ENCODE assay signal across 12 mouse cellular contexts in genomic region chr16:91695108-91695755, GRCm38 (mm10). TPM values are rescaled to one million over a fixed set of nuclear protein-coding genes. Genes with fewer than 3 reads are reported as not detected.
DNase-seq lines count a peak whose midpoint lies in the region; ATAC-seq and TF ChIP-seq lines count a peak whose summit lies in the region.
"Had no signal": no experiment of that assay in that cellular context is flagged by ENCODE, and none has a peak within 500 bp of the region (broad histone marks: within the 10 kb centered on the region; RNA-seq: fewer than 3 reads in every experiment).

No protein-coding gene starts in this region.

- peaks cover 18% of the 10 kb centered on the region for H3K36me3 ChIP-seq in hindbrain, embryonic 16.5 days (ENCODE audit: control insufficient read depth, insufficient read depth, low read length)
- peaks cover 35% of the 10 kb centered on the region for H3K36me3 ChIP-seq in hindbrain, embryonic 12.5 days
- peaks cover 59% of the 10 kb centered on the region for H3K36me3 ChIP-seq in liver, embryonic 12.5 days
- peaks cover 9% of the 10 kb centered on the region for H3K36me3 ChIP-seq in liver, embryonic 11.5 days (ENCODE audit: control insufficient read depth, insufficient read depth, low read length)
- H3K36me3 ChIP-seq in CH12.LX (replicated peaks in 1 of 2; ENCODE audit: control insufficient read depth in 1 of 2, insufficient read depth in 1 of 2, low read length in 1 of 2), result peaks cover 62 to 78% of the 10 kb centered on the region in 2 experiments

- intact Hi-C loops in gastrocnemius, postnatal 14 days (cut with DNase I; ENCODE audit: low total_unique reads), result loop anchor here (5.0 kb wide), 1 partner anchor 227 kb away; no protein-coding TSS in a partner anchor
- intact Hi-C loops in left cerebral cortex, adult 2 months (cut with DNase I), result loop anchor here (5.0 kb wide), 1 partner anchor 222 kb away; no protein-coding TSS in a partner anchor

- no peaks in the 10 kb centered on the region; the same call in 1 of the 2 replicates for H3K4me1 ChIP-seq in hindbrain, embryonic 16.5 days (ENCODE audit: control insufficient read depth, insufficient read depth, low read depth, low read length)
- H3K4me1 ChIP-seq in hindbrain, embryonic 12.5 days, result no peaks in the 10 kb centered on the region
- H3K4me1 ChIP-seq in liver, embryonic 12.5 days, result peaks cover 23% of the 10 kb centered on the region
- peaks cover 1% of the 10 kb centered on the region; the same call in 1 of the 2 replicates for H3K4me1 ChIP-seq in liver, embryonic 11.5 days (replicated peaks; ENCODE audit: control insufficient read depth, insufficient read depth, low read length)
- peaks cover 3 to 23% of the 10 kb centered on the region in 2 experiments; a peak in 2 of 4 replicates for H3K4me1 ChIP-seq in CH12.LX (ENCODE audit: control insufficient read depth in 1 of 2, insufficient read depth in 2 of 2)
- H3K4me1 ChIP-seq: embryonic facial prominence, embryonic 12.5 days had no signal

- dilution Hi-C loops in CH12.LX (cut with MboI; ENCODE audit: extremely low pct_ligation_motif_present, extremely low pct_unique_long_range_greater_than_20kb, low sequenced_read_pairs), result no loop called here

- TF ChIP-seq POLR2A in CH12.LX (IDR thresholded peaks at IDR 0.05; ENCODE audit: low read depth, low read length), result no peak

- peak; percentile 43; the same call in 1 of the 2 replicates for ATAC-seq in hindbrain, embryonic 16.5 days
- no peak for ATAC-seq in hindbrain, embryonic 12.5 days (ENCODE audit: low FRiP score)
- no peak for ATAC-seq in liver, embryonic 12.5 days
- ATAC-seq in liver, embryonic 11.5 days (replicated peaks; ENCODE audit: low FRiP score), result no peak

- TF ChIP-seq RAD21 in CH12.LX (IDR thresholded peaks at IDR 0.05; ENCODE audit: low read depth, low read length), result no peak

- H3K9me3 ChIP-seq in hindbrain, embryonic 16.5 days (ENCODE audit: control insufficient read depth, low read length), result no peaks in the 10 kb centered on the region
- no peaks in the 10 kb centered on the region for H3K9me3 ChIP-seq in hindbrain, embryonic 12.5 days (replicated peaks)
- no peaks in the 10 kb centered on the region for H3K9me3 ChIP-seq in liver, embryonic 12.5 days (replicated peaks)
- H3K9me3 ChIP-seq in liver, embryonic 11.5 days (ENCODE audit: control insufficient read depth, low read length), result no peaks in the 10 kb centered on the region
- peaks cover 5% of the 10 kb centered on the region for H3K9me3 ChIP-seq in CH12.LX (replicated peaks; ENCODE audit: low read length)
- H3K9me3 ChIP-seq: embryonic facial prominence, embryonic 12.5 days; forebrain, embryonic 10.5 days; liver, embryonic 15.5 days had no signal

- 75% methylated on average over 8 of the region's 8 CpGs for WGBS in hindbrain, embryonic 16.5 days
- 69% methylated on average over 8 of the region's 8 CpGs for WGBS in hindbrain, embryonic 12.5 days
- WGBS in liver, embryonic 12.5 days (ENCODE audit: insufficient replicate concordance), result 49% methylated on average over 8 of the region's 8 CpGs
- 52% methylated on average over 8 of the region's 8 CpGs for WGBS in liver, embryonic 11.5 days

- TF ChIP-seq EP300 in CH12.LX (IDR thresholded peaks at IDR 0.05; ENCODE audit: low read length), result no peak

- in situ Hi-C loops in CH12.LX (cut with MboI; ENCODE audit: low pct_ligation_motif_present, low pct_unique_long_range_greater_than_20kb, low sequenced_read_pairs), result no loop called here

- H3K9ac ChIP-seq in hindbrain, embryonic 16.5 days (ENCODE audit: low read depth, low read length), result no peak overlapping the region
- no peak overlapping the region for H3K9ac ChIP-seq in hindbrain, embryonic 12.5 days
- H3K9ac ChIP-seq in liver, embryonic 12.5 days, result no peak overlapping the region
- H3K9ac ChIP-seq in liver, embryonic 11.5 days (ENCODE audit: low read depth, low read length), result no peak overlapping the region
- no peak overlapping the region for H3K9ac ChIP-seq in CH12.LX (ENCODE audit: insufficient read depth, low read depth)
- H3K9ac ChIP-seq: embryonic facial prominence, embryonic 12.5 days; liver, embryonic 15.5 days had no signal

- H3K79me2 ChIP-seq in CH12.LX (replicated peaks; ENCODE audit: control insufficient read depth, extremely low read depth, insufficient read depth, poor library complexity, severe bottlenecking), result no peaks in the 10 kb centered on the region; the same call in 1 of the 2 replicates

- H3K4me3 ChIP-seq in hindbrain, embryonic 16.5 days (ENCODE audit: low read length), result no peak overlapping the region
- no peak overlapping the region for H3K4me3 ChIP-seq in hindbrain, embryonic 12.5 days
- no peak overlapping the region for H3K4me3 ChIP-seq in liver, embryonic 12.5 days
- H3K4me3 ChIP-seq in liver, embryonic 11.5 days (ENCODE audit: low read depth, low read length), result no peak overlapping the region
- H3K4me3 ChIP-seq in CH12.LX (replicated peaks in 1 of 3; ENCODE audit: low read depth in 2 of 3, low read length in 2 of 3, poor library complexity in 1 of 3), result no peak overlapping the region
- H3K4me3 ChIP-seq in left cerebral cortex, adult 2 months, result no peak overlapping the region
- H3K4me3 ChIP-seq: embryonic facial prominence, embryonic 12.5 days; forebrain, embryonic 10.5 days; liver, embryonic 15.5 days had no signal

- no peak overlapping the region for H3K4me2 ChIP-seq in hindbrain, embryonic 16.5 days (ENCODE audit: low read length)
- no peak overlapping the region for H3K4me2 ChIP-seq in hindbrain, embryonic 12.5 days (replicated peaks)
- H3K4me2 ChIP-seq in liver, embryonic 12.5 days, result 0 out of 2 replicates have a peak overlapping the region, but pooled peaks have one; percentile 17
- H3K4me2 ChIP-seq in liver, embryonic 11.5 days, result no peak overlapping the region
- H3K4me2 ChIP-seq in CH12.LX (ENCODE audit: insufficient read depth, low read depth, poor library complexity, severe bottlenecking), result no peak overlapping the region
- H3K4me2 ChIP-seq: embryonic facial prominence, embryonic 12.5 days; liver, embryonic 15.5 days had no signal

- H3K27me3 ChIP-seq in hindbrain, embryonic 16.5 days (replicated peaks; ENCODE audit: control insufficient read depth, insufficient read depth, low read length), result no peaks in the 10 kb centered on the region
- no peaks in the 10 kb centered on the region for H3K27me3 ChIP-seq in hindbrain, embryonic 12.5 days
- H3K27me3 ChIP-seq in liver, embryonic 12.5 days (replicated peaks), result no peaks in the 10 kb centered on the region
- no peaks in the 10 kb centered on the region for H3K27me3 ChIP-seq in liver, embryonic 11.5 days (replicated peaks; ENCODE audit: control insufficient read depth, insufficient read depth, low read length)
- H3K27me3 ChIP-seq in CH12.LX (replicated peaks), result no peaks in the 10 kb centered on the region
- H3K27me3 ChIP-seq: embryonic facial prominence, embryonic 12.5 days; liver, embryonic 15.5 days; Patski had no signal

- no peak for DNase-seq in liver, embryonic 11.5 days (ENCODE audit: low spot score)
- DNase-seq in CH12.LX (ENCODE audit: extremely low read depth), result no peak
- peak; percentile 38 for DNase-seq in gastrocnemius, postnatal 14 days
- DNase-seq in cerebellum, adult 11 months, result no peak
- DNase-seq in left cerebral cortex, adult 2 months (ENCODE audit: extremely low spot score in 1 of 2, low spot score in 2 of 2), result no peak

- no peak for TF ChIP-seq CTCF in CH12.LX (conservative IDR thresholded peaks at IDR 0.05 in 1 of 2, IDR thresholded peaks at IDR 0.05 in 1 of 2; ENCODE audit: low read depth in 2 of 2, low read length in 2 of 2)
- TF ChIP-seq CTCF in left cerebral cortex, adult 2 months (IDR thresholded peaks at IDR 0.05), result no peak

- H3K27ac ChIP-seq in hindbrain, embryonic 16.5 days (ENCODE audit: low read depth, low read length), result no peak overlapping the region
- no peak overlapping the region for H3K27ac ChIP-seq in hindbrain, embryonic 12.5 days
- H3K27ac ChIP-seq in liver, embryonic 12.5 days, result no peak overlapping the region
- H3K27ac ChIP-seq in liver, embryonic 11.5 days (ENCODE audit: low read depth, low read length), result no peak overlapping the region
- H3K27ac ChIP-seq in CH12.LX (ENCODE audit: insufficient read depth, low read depth), result peak overlapping the region; percentile 39; the same call in 1 of the 2 replicates
- H3K27ac ChIP-seq in left cerebral cortex, adult 2 months, result no peak overlapping the region
- H3K27ac ChIP-seq: embryonic facial prominence, embryonic 12.5 days; forebrain, embryonic 10.5 days; liver, embryonic 15.5 days had no signal

RNA-seq across cellular contexts. Expression of gene Donson, which starts 6.7 kb away (rescaled TPM):
- polyA plus RNA-seq in hindbrain, embryonic 16.5 days (2015; fragmentation: Nextera tagmentation; extraction: Ambion mirVana), result 19.4 and 21.5 TPM in 2 replicates
- polyA plus RNA-seq in hindbrain, embryonic 12.5 days (2016; fragmentation: Nextera tagmentation; extraction: Ambion mirVana), result 28.9 and 31.0 TPM in 2 replicates
- 48.4 and 54.9 TPM in 2 replicates for polyA plus RNA-seq in liver, embryonic 12.5 days (2016; fragmentation: Nextera tagmentation; extraction: Ambion mirVana)
- polyA plus RNA-seq in liver, embryonic 11.5 days (2014; fragmentation: Nextera tagmentation; extraction: Ambion mirVana), result 38.3 and 44.4 TPM in 2 replicates
- total RNA-seq in CH12.LX (2012; rRNA removed), result 62.5 and 63.2 TPM in 2 replicates
- 63.9 and 71.5 TPM in 2 replicates for total RNA-seq in CH12.LX (2014; rRNA removed)
- 47.6 and 51.9 TPM in 2 replicates for polyA plus RNA-seq in CH12.LX (2012; ENCODE audit: insufficient read length, low read depth)
- 1 to 10 TPM; 1.6 to 1.8 TPM for total RNA-seq in gastrocnemius, postnatal 14 days (2021)
- total RNA-seq in left cerebral cortex, adult 2 months (2021), result 10 to 100 TPM; 23.8 to 28.9 TPM

RNA-seq across cellular contexts. Expression of gene Cryzl1, which starts 33.5 kb away (rescaled TPM):
- 105 and 115 TPM in 2 replicates for polyA plus RNA-seq in hindbrain, embryonic 16.5 days (2015; fragmentation: Nextera tagmentation; extraction: Ambion mirVana)
- 81.1 and 83.4 TPM in 2 replicates for polyA plus RNA-seq in hindbrain, embryonic 12.5 days (2016; fragmentation: Nextera tagmentation; extraction: Ambion mirVana)
- polyA plus RNA-seq in liver, embryonic 12.5 days (2016; fragmentation: Nextera tagmentation; extraction: Ambion mirVana), result 40.3 and 40.9 TPM in 2 replicates
- polyA plus RNA-seq in liver, embryonic 11.5 days (2014; fragmentation: Nextera tagmentation; extraction: Ambion mirVana), result 56.4 and 57.7 TPM in 2 replicates
- total RNA-seq in CH12.LX (2012; rRNA removed) (75.7 and 115 TPM in 2 replicates), CH12.LX (2014; rRNA removed) (111 and 125 TPM in 2 replicates)
- polyA plus RNA-seq in CH12.LX (2012; ENCODE audit: insufficient read length, low read depth), result 105 and 126 TPM in 2 replicates
- total RNA-seq in gastrocnemius, postnatal 14 days (2021), result 10 to 100 TPM; 13.3 to 13.8 TPM
- total RNA-seq in left cerebral cortex, adult 2 months (2021), result 100 to 1,000 TPM; 107 to 108 TPM

RNA-seq across cellular contexts. Expression of gene Itsn1, which starts 33.8 kb away (rescaled TPM):
- 49.6 and 52.7 TPM in 2 replicates for polyA plus RNA-seq in hindbrain, embryonic 16.5 days (2015; fragmentation: Nextera tagmentation; extraction: Ambion mirVana)
- polyA plus RNA-seq in hindbrain, embryonic 12.5 days (2016; fragmentation: Nextera tagmentation; extraction: Ambion mirVana), result 79.2 and 83.0 TPM in 2 replicates
- 47.5 and 52.3 TPM in 2 replicates for polyA plus RNA-seq in liver, embryonic 12.5 days (2016; fragmentation: Nextera tagmentation; extraction: Ambion mirVana)
- polyA plus RNA-seq in liver, embryonic 11.5 days (2014; fragmentation: Nextera tagmentation; extraction: Ambion mirVana), result 24.0 and 24.5 TPM in 2 replicates
- total RNA-seq in CH12.LX (2012; rRNA removed) (33.2 and 46.3 TPM in 2 replicates), CH12.LX (2014; rRNA removed) (32.5 and 35.9 TPM in 2 replicates)
- 54.5 and 68.6 TPM in 2 replicates for polyA plus RNA-seq in CH12.LX (2012; ENCODE audit: insufficient read length, low read depth)
- 10 to 100 TPM; 45.6 to 52.0 TPM for total RNA-seq in gastrocnemius, postnatal 14 days (2021)
- 100 to 1,000 TPM; 133 to 156 TPM for total RNA-seq in left cerebral cortex, adult 2 months (2021)

RNA-seq across cellular contexts. Expression of gene Son, which starts 47.9 kb away (rescaled TPM):
- polyA plus RNA-seq in hindbrain, embryonic 16.5 days (2015; fragmentation: Nextera tagmentation; extraction: Ambion mirVana), result 89.4 and 94.5 TPM in 2 replicates
- polyA plus RNA-seq in hindbrain, embryonic 12.5 days (2016; fragmentation: Nextera tagmentation; extraction: Ambion mirVana), result 159 and 162 TPM in 2 replicates
- polyA plus RNA-seq in liver, embryonic 12.5 days (2016; fragmentation: Nextera tagmentation; extraction: Ambion mirVana), result 60.5 and 65.0 TPM in 2 replicates
- polyA plus RNA-seq in liver, embryonic 11.5 days (2014; fragmentation: Nextera tagmentation; extraction: Ambion mirVana), result 90.9 and 101 TPM in 2 replicates
- 126 and 152 TPM in 2 replicates for total RNA-seq in CH12.LX (2012; rRNA removed)
- 206 and 235 TPM in 2 replicates for total RNA-seq in CH12.LX (2014; rRNA removed)
- 237 and 271 TPM in 2 replicates for polyA plus RNA-seq in CH12.LX (2012; ENCODE audit: insufficient read length, low read depth)
- 10 to 100 TPM; 95.5 to 96.9 TPM for total RNA-seq in gastrocnemius, postnatal 14 days (2021)
- 100 to 1,000 TPM; 221 to 228 TPM for total RNA-seq in left cerebral cortex, adult 2 months (2021)

RNA-seq across cellular contexts. Expression of gene Gart, which starts 48.5 kb away (rescaled TPM):
- 58.6 and 61.2 TPM in 2 replicates for polyA plus RNA-seq in hindbrain, embryonic 16.5 days (2015; fragmentation: Nextera tagmentation; extraction: Ambion mirVana)
- polyA plus RNA-seq in hindbrain, embryonic 12.5 days (2016; fragmentation: Nextera tagmentation; extraction: Ambion mirVana), result 85.2 and 88.1 TPM in 2 replicates
- polyA plus RNA-seq in liver, embryonic 12.5 days (2016; fragmentation: Nextera tagmentation; extraction: Ambion mirVana), result 158 and 160 TPM in 2 replicates
- 227 and 251 TPM in 2 replicates for polyA plus RNA-seq in liver, embryonic 11.5 days (2014; fragmentation: Nextera tagmentation; extraction: Ambion mirVana)
- 517 and 601 TPM in 2 replicates for total RNA-seq in CH12.LX (2012; rRNA removed)
- 347 and 356 TPM in 2 replicates for total RNA-seq in CH12.LX (2014; rRNA removed)
- 722 and 821 TPM in 2 replicates for polyA plus RNA-seq in CH12.LX (2012; ENCODE audit: insufficient read length, low read depth)
- total RNA-seq in gastrocnemius, postnatal 14 days (2021), result 10 to 100 TPM; 45.2 to 54.1 TPM
- 10 to 100 TPM; 48.4 to 52.8 TPM for total RNA-seq in left cerebral cortex, adult 2 months (2021)
